Mouse (Mus musculus) hindbrain, embryonic 15.5 days (tissue): ENCODE data around the gene H2al1i. TPM values are rescaled to one million over a fixed set of nuclear protein-coding genes. Genes with fewer than 3 reads are reported as not detected.
"Not testable (repeated sequence)": the region's sequence is repeated elsewhere in the genome, so short reads cannot be mapped to it uniquely, and the experiment has no call there.

Experiments
- ATAC-seq: fragments of 200-750 bp; cut with Nextera tagmentation; 2 replicates; pipeline ENCODE4 v1.8.0; 2017; ENCODE audit warnings: low read depth, moderate number of reproducible peaks, moderate TSS enrichment; ENCODE audit not compliant: low FRiP score
- H3K27ac ChIP-seq: fragments of 300-500 bp; sonication (generic); replicated peaks from 2 replicates; pipeline ENCODE4 v1.5.1; 2015; ENCODE audit warnings: mild to moderate bottlenecking, inconsistent platforms
- H3K27me3 ChIP-seq: fragments of 300-500 bp; sonication (generic); 2 replicates; pipeline ENCODE4 v1.6.1; 2015; ENCODE audit warnings: control low read depth, inconsistent platforms
- H3K36me3 ChIP-seq: fragments of 300-500 bp; sonication (generic); 2 replicates; pipeline ENCODE4 v1.6.1; 2015; ENCODE audit warnings: control low read depth, inconsistent platforms
- H3K4me1 ChIP-seq: fragments of 300-500 bp; sonication (generic); replicated peaks from 2 replicates; pipeline ENCODE4 v1.6.1; 2015; ENCODE audit warnings: control low read depth, inconsistent platforms
- H3K4me2 ChIP-seq: fragments of 300-500 bp; sonication (generic); 2 replicates; pipeline ENCODE4 v1.6.1; 2015; ENCODE audit warnings: moderate library complexity, mild to moderate bottlenecking, inconsistent platforms
- H3K4me3 ChIP-seq: fragments of 300-500 bp; sonication (generic); 2 replicates; pipeline ENCODE4 v1.5.1; 2015; ENCODE audit warnings: mild to moderate bottlenecking, inconsistent platforms
- H3K9ac ChIP-seq: fragments of 300-500 bp; sonication (generic); 2 replicates; pipeline ENCODE4 v1.6.1; 2015; ENCODE audit warnings: inconsistent platforms
- H3K9me3 ChIP-seq: fragments of 300-500 bp; sonication (generic); 2 replicates; pipeline ENCODE4 v1.6.1; 2016; ENCODE audit warnings: control low read depth, inconsistent platforms
- WGBS: fragments of 180-500 bp; shearing (Covaris S2); methylation state at CpG from one replicate; pipeline ENCODE4 v1.1.7; 2015; 5-methylcytosine and 5-hydroxymethylcytosine counted together
- polyA plus RNA-seq: library from polyadenylated mRNA; unstranded; fragments of >200 nt; fragmentation: Nextera tagmentation; extraction: Ambion mirVana; gene quantifications from 2 replicates; pipeline ENCODE4 v1.2.1, GENCODE M21; 2015

H2al1i gene
- polyA plus RNA-seq, result not detected in 2 replicates

GRCm38 (mm10) chrX:11324359-11324758 lies at the start of gene H2al1i:
Gene H2al1i (plus strand): TSS chrX:11324659.
- H3K4me3 ChIP-seq, H3K9me3 ChIP-seq, ATAC-seq, H3K4me2 ChIP-seq, H3K36me3 ChIP-seq, H3K27me3 ChIP-seq, H3K4me1 ChIP-seq, H3K9ac ChIP-seq, H3K27ac ChIP-seq: not testable (repeated sequence)
- 100% methylated on average over 1 of the region's 5 CpGs for WGBS

GRCm38 (mm10) chrX:11277083-11277482 lies 47.4 kb upstream of the H2al1i start:
- 65% methylated on average over 6 of the region's 6 CpGs for WGBS
- Histone ChIP-seq H3K4me3 (no peak overlapping the region), H3K36me3 (no peaks in the 10 kb centered on the region), H3K9ac (no peak overlapping the region), H3K4me2 (no peak overlapping the region), H3K27me3 (no peaks in the 10 kb centered on the region), H3K27ac (no peak overlapping the region), H3K9me3 (no peaks in the 10 kb centered on the region), H3K4me1 (no peaks in the 10 kb centered on the region)
- no peak for ATAC-seq

GRCm38 (mm10) chrX:11280741-11281140 lies 43.7 kb upstream of the H2al1i start:
- Histone ChIP-seq H3K36me3 (no peaks in the 10 kb centered on the region), H3K4me1 (no peaks in the 10 kb centered on the region), H3K27ac (no peak overlapping the region), H3K4me3 (no peak overlapping the region), H3K27me3 (no peaks in the 10 kb centered on the region), H3K9me3 (no peaks in the 10 kb centered on the region), H3K9ac (no peak overlapping the region), H3K4me2 (no peak overlapping the region)
- WGBS, result 77% methylated on average over 2 of the region's 2 CpGs
- ATAC-seq, result no peak

GRCm38 (mm10) chrX:11288306-11288882 lies 36.1 kb upstream of the H2al1i start:
- H3K4me1 ChIP-seq, result no peaks in the 10 kb centered on the region
- H3K4me3 ChIP-seq, result no peak overlapping the region
- WGBS, result 77% methylated on average over 14 of the region's 14 CpGs
- no peaks in the 10 kb centered on the region for H3K36me3 ChIP-seq
- H3K9ac ChIP-seq, result no peak overlapping the region
- no peaks in the 10 kb centered on the region for H3K9me3 ChIP-seq
- no peak for ATAC-seq
- H3K27me3 ChIP-seq, result no peaks in the 10 kb centered on the region
- no peak overlapping the region for H3K27ac ChIP-seq
- H3K4me2 ChIP-seq, result no peak overlapping the region

GRCm38 (mm10) chrX:11289244-11289643 lies 35.2 kb upstream of the H2al1i start:
- Histone ChIP-seq H3K4me1 (no peaks in the 10 kb centered on the region), H3K4me3 (no peak overlapping the region), H3K9me3 (no peaks in the 10 kb centered on the region), H3K27me3 (no peaks in the 10 kb centered on the region), H3K4me2 (no peak overlapping the region), H3K9ac (no peak overlapping the region), H3K27ac (no peak overlapping the region), H3K36me3 (no peaks in the 10 kb centered on the region)
- WGBS, result 49% methylated on average over 4 of the region's 4 CpGs
- no peak for ATAC-seq

GRCm38 (mm10) chrX:11298957-11299356 lies 25.5 kb upstream of the H2al1i start, which contains the start of gene H2al1a:
Gene H2al1a (plus strand): TSS chrX:11299257.
- H3K9ac ChIP-seq, H3K9me3 ChIP-seq, ATAC-seq, H3K4me1 ChIP-seq, H3K4me2 ChIP-seq, H3K4me3 ChIP-seq, H3K36me3 ChIP-seq, H3K27me3 ChIP-seq, H3K27ac ChIP-seq: not testable (repeated sequence)
- no CpG with 5 or more reads among the region's 3 CpGs for WGBS

GRCm38 (mm10) chrX:11302132-11302531 lies 22.3 kb upstream of the H2al1i start, which contains the start of gene H2al1b:
Gene H2al1b (plus strand): TSS chrX:11302432.
- not testable (repeated sequence) for H3K9me3 ChIP-seq, H3K4me1 ChIP-seq, H3K9ac ChIP-seq, H3K27ac ChIP-seq, H3K27me3 ChIP-seq, H3K4me2 ChIP-seq, H3K4me3 ChIP-seq, ATAC-seq, H3K36me3 ChIP-seq
- WGBS, result 92% methylated on average over 1 of the region's 3 CpGs

GRCm38 (mm10) chrX:11305355-11305754 lies 19.1 kb upstream of the H2al1i start, which contains the start of gene H2al1c:
Gene H2al1c (plus strand): TSS chrX:11305655.
- H3K9ac ChIP-seq, H3K4me1 ChIP-seq, H3K27me3 ChIP-seq, H3K27ac ChIP-seq, H3K36me3 ChIP-seq, ATAC-seq, H3K4me3 ChIP-seq, H3K4me2 ChIP-seq, H3K9me3 ChIP-seq: not testable (repeated sequence)
- WGBS, result 96% methylated on average over 2 of the region's 6 CpGs

- H3K9me3 ChIP-seq, ATAC-seq, H3K4me2 ChIP-seq, H3K27ac ChIP-seq, H3K4me3 ChIP-seq, H3K9ac ChIP-seq, H3K36me3 ChIP-seq, H3K4me1 ChIP-seq, H3K27me3 ChIP-seq: not testable (repeated sequence)
- no CpG with 5 or more reads among the region's 6 CpGs for WGBS
Measured at GRCm38 (mm10) chrX:11308524-11308923, 15.9 kb upstream of the H2al1i start, which contains the start of gene H2al1d. Gene H2al1d (plus strand): TSS chrX:11308824.

GRCm38 (mm10) chrX:11311634-11312033 lies 12.8 kb upstream of the H2al1i start, which contains the start of gene H2al1e:
Gene H2al1e (plus strand): TSS chrX:11311934.
- not testable (repeated sequence) for H3K9ac ChIP-seq, H3K4me3 ChIP-seq, H3K9me3 ChIP-seq, H3K4me2 ChIP-seq, ATAC-seq, H3K27me3 ChIP-seq, H3K36me3 ChIP-seq, H3K4me1 ChIP-seq, H3K27ac ChIP-seq
- no CpG with 5 or more reads among the region's 3 CpGs for WGBS

GRCm38 (mm10) chrX:11314858-11315257 lies 9.6 kb upstream of the H2al1i start, which contains the start of gene H2al1f:
Gene H2al1f (plus strand): TSS chrX:11315158.
- H3K36me3 ChIP-seq, H3K9ac ChIP-seq, ATAC-seq, H3K27ac ChIP-seq, H3K9me3 ChIP-seq, H3K4me1 ChIP-seq, H3K4me2 ChIP-seq, H3K4me3 ChIP-seq, H3K27me3 ChIP-seq: not testable (repeated sequence)
- WGBS, result no CpG with 5 or more reads among the region's 6 CpGs

- not testable (repeated sequence) for ATAC-seq, H3K4me3 ChIP-seq, H3K27ac ChIP-seq, H3K9me3 ChIP-seq, H3K27me3 ChIP-seq, H3K4me1 ChIP-seq, H3K36me3 ChIP-seq, H3K4me2 ChIP-seq, H3K9ac ChIP-seq
- WGBS, result no CpG with 5 or more reads among the region's 3 CpGs
Measured at GRCm38 (mm10) chrX:11317956-11318355, 6.5 kb upstream of the H2al1i start, which contains the start of gene H2al1g. Gene H2al1g (plus strand): TSS chrX:11318256.

GRCm38 (mm10) chrX:11321192-11321591 lies 3.3 kb upstream of the H2al1i start, which contains the start of gene H2al1h:
Gene H2al1h (plus strand): TSS chrX:11321492.
- not testable (repeated sequence) for H3K4me1 ChIP-seq, H3K27me3 ChIP-seq, H3K36me3 ChIP-seq, H3K4me3 ChIP-seq, ATAC-seq, H3K9me3 ChIP-seq, H3K9ac ChIP-seq, H3K4me2 ChIP-seq, H3K27ac ChIP-seq
- no CpG with 5 or more reads among the region's 6 CpGs for WGBS
